Mouse (Mus musculus): ENCODE measurements around the gene Pdlim1. TPM values are rescaled to one million over a fixed set of nuclear protein-coding genes. Genes with fewer than 3 reads are reported as not detected.

Gene Pdlim1
- total RNA-seq, 1 experiment from 2014 or later = 37.4 TPM

DNA sequence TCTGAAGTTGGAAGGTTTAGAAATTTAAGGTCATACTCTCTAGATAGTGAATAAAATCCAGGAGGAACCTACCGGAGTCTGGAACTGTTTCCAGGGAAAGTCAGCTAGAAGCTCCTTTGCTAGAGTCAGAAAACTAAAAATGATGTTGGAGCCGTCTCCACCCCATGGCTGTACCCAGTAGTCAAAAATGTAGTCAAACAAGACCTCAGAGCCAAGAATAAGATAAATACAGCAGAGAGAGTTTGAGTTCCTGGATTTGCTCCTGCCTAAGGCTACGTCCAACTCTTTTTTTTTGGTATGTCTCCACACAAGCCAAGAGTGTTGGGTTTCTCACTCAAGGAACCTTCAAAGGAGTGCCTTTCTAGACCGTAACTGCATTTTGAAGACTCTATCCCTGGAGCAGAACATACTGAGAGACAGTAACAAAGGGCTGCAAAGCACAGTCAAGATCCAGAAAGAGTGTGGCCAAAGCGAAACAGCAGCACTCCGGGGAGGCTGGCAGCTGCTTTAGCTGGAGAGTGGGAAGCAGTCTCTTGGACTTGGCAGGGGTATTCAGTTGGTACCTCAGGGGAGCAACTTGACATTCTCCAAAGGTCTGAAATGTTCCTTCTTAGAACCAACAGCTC lies 18.6 kb upstream of the Pdlim1 start:
- ATAC-seq (ENCODE audit: extremely low read depth, insufficient number of reproducible peaks, low FRiP score, poor library complexity, severe bottlenecking) = no peak

DNA sequence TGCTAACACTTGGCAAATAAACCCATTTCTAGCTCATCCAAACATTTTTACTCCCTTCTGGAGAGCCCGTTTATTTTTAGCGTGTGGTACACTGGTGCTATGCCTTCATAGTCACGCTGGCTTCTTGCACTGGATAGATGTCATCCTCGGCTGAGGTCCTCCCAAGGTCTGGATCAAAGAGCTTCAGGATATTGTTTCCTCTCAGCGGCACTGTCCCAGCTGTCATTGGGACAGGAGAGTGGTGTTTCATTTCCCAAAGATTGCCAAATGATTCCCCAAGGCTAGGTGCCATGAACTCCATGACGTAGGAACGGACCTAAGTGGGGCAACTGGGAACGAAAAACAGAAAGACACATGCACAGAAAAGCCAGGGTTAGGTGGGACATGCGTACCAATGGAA lies 16.8 kb upstream of the Pdlim1 start:
- ATAC-seq (ENCODE audit: extremely low read depth, insufficient number of reproducible peaks, low FRiP score, poor library complexity, severe bottlenecking) = no peak

DNA sequence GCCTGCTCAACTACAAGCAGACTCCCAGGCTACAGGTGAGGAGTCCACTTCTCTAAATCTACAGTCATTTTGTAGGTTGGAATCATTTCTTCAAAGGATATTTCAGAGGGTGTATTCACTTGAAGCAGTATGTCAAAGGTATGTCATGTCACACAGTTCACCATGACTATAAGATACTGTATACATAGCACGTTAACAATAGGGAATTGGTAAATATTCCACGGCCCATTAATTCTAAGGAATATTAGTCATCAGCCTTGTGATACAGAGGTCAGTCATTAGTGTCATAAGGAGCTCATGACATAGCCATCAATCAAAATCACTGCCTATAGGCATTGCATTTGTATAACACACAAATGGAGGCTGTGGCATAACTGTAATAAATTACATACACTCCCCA lies 13.1 kb upstream of the Pdlim1 start:
- no peak for ATAC-seq (ENCODE audit: extremely low read depth, insufficient number of reproducible peaks, low FRiP score, poor library complexity, severe bottlenecking)

GRCm38 (mm10) chr19:40283415-40283814 lies 11.8 kb upstream of the Pdlim1 start:
- ATAC-seq (ENCODE audit: extremely low read depth, insufficient number of reproducible peaks, low FRiP score, poor library complexity, severe bottlenecking) = no peak

DNA sequence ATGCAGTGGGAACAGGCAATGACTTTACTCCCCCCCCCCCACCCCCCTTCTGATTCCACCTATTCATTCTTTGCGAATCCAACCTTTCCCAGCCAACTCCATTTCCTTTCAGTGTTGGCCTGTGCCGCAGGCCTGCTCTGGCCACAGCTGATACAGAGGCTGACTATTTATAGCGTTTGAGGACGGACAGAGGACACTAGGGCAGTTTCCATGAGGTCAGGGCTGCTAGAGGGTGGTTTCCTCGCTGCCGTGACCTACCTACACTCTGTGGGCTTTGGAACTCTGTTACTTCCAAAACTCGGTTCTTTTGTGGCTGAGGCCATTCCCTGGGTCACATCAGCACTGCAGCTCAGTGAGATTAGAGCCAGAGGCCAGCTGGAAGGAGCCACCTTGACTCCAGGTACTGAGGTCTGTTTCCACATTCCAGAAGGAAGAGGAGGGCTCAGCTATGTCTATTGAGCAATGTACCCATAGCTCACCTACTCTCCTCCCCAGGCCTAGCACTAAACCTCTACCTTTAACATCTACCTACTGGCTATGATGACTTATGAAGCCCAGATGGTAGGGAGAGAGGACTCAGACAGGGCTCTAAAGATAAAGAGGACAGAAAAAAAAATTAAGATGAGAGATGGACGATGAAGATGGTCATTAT lies 6.9 kb upstream of the Pdlim1 start:
- no peak for ATAC-seq (ENCODE audit: extremely low read depth, insufficient number of reproducible peaks, low FRiP score, poor library complexity, severe bottlenecking)

DNA sequence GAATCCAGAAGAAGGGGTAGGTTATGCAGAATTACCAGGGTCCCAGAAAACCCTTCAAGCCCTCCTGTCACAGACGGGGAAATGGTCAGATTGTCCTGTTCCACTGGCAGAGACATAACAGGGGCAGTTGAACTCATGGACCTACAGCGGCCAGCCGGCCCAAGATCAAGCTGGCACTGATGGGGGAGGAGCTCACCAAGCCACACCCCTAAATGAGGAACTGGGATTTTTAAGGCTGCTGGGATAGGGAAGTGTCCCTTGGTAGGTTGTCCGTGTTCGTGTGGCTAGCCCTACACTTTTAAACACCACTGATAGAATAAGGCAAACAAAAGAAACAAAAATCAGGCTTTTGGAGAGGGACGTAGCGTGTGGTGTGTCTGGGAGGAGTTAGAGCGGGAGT lies 5.9 kb upstream of the Pdlim1 start:
- no peak for ATAC-seq (ENCODE audit: extremely low read depth, insufficient number of reproducible peaks, low FRiP score, poor library complexity, severe bottlenecking)

DNA sequence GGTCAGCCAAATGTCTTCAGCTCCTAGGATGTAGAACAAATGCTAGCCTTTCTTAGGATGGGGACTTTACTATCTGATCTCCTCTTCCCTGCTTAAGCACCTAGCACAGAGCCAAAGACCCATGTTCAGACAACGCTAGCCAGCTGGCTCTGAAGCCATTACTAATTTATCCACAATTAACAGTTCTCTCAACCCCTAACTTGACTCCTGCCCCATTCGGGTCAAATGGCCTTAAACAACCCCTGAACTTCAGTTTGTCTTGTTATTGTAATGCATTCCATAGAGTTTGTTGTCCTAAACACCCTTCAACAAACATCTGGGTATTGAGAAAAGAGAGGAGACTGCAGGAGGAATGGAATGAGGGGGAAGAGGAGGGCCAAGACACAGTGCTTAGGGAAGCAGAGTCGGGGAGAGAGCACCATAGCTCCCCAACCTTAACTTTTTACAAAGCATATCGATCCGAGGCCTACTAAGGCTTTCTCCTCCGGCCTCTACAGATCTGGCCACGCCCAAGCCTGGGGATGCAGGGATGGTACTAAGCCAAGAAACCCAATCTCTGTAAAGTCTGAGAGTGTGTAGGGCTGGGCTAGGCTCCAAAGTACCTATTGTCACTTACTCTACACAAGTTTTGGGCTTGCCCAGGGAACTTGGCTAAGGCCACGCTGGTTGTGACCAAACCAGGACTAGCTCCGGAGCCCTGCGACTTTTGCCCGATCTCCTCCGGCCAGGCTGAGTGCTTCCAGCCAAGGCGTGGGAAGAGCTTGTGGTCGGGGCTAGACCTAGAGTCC lies 4.0 kb upstream of the Pdlim1 start:
- no peak for ATAC-seq (ENCODE audit: extremely low read depth, insufficient number of reproducible peaks, low FRiP score, poor library complexity, severe bottlenecking)

DNA sequence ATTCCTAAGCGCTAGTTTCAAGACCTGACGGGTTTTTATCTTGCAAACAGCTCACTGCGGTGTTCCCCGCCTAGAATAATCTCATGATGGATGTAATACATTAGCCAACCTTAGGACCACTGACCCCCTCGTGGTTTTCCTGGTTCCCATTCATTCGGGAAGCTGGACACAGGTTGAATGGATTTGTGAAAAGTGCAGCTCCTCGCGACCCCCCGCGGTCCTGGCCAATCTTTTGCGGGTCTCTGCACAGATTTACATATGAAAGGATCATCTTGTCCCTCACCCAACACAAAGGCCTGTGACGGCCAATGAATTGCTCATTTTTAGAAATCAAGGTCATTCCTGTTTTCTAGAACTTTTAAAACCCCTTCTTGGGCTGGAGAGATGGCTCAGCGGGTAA lies 1.0 kb upstream of the Pdlim1 start:
- no peak for ATAC-seq (ENCODE audit: extremely low read depth, insufficient number of reproducible peaks, low FRiP score, poor library complexity, severe bottlenecking)

DNA sequence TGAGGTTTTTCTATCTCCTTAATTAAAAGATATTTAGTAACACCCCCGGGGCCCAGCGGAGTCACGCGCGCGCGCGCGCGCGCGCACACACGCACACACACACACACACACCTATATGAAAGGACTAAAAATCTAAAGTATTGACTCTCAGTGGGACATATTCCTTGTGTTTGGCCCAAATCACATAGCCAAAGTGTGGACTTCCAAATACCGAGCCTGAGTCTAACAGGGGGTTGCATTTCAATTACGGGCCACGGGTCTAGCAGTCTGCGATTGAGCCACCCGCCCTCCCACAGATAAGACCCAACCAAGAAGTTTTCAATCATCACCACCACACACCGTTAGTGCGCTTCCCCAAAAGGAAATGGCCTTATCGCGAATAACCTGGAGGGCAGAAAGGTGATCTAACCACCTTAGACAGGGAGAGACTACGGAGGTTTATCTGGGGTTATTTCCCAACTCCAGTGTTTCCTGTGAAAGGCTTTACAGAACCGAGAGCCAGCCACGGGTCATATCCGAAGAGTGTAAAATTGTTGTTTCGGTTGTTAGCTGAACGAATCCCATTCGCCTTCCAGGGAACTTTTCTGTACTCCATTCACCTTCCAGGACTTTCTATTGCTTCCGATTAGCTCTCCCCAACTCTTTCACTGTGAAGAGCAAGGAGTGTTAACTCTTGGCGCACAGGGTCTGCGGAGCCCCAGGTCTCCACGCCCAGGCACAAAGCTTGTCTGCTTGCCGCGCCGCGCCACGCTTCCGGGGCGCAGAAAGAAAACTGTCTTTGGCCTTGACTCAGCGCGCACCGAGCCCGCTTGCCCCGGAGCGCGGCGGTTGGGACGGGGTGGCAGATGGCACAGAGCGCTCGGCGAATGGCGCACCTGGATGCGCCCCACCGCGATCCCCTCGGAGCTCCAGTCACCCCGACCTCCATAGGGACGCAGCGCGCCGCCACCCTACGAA lies 1.0 kb downstream of the Pdlim1 start:
- ATAC-seq (ENCODE audit: extremely low read depth, insufficient number of reproducible peaks, low FRiP score, poor library complexity, severe bottlenecking) = no peak

DNA sequence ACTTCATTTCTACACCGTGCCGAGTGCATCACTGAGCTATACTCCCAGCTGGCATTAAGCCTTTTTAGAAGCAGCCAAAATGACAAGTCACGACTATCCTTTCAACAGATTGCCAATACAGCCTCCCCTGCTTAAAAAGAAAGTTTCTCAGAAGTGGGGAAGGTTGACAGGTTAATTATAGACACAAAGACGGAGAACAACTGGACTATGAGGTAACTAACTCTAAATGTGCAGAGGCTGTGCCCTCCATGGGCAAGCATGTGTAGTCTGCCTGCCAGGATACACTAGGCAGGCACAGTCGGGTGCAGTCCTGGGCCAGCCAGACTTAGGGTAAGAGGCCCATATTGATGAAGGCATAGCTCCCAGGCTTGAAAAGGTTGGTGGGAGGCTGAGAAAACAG lies 2.1 kb downstream of the Pdlim1 start:
- no peak for ATAC-seq (ENCODE audit: extremely low read depth, insufficient number of reproducible peaks, low FRiP score, poor library complexity, severe bottlenecking)

GRCm38 (mm10) chr19:40268493-40268892 lies 3.1 kb downstream of the Pdlim1 start:
- no peak for ATAC-seq (ENCODE audit: extremely low read depth, insufficient number of reproducible peaks, low FRiP score, poor library complexity, severe bottlenecking)

GRCm38 (mm10) chr19:40267380-40267779 lies 4.3 kb downstream of the Pdlim1 start:
- ATAC-seq (ENCODE audit: extremely low read depth, insufficient number of reproducible peaks, low FRiP score, poor library complexity, severe bottlenecking) = peak; percentile 85

DNA sequence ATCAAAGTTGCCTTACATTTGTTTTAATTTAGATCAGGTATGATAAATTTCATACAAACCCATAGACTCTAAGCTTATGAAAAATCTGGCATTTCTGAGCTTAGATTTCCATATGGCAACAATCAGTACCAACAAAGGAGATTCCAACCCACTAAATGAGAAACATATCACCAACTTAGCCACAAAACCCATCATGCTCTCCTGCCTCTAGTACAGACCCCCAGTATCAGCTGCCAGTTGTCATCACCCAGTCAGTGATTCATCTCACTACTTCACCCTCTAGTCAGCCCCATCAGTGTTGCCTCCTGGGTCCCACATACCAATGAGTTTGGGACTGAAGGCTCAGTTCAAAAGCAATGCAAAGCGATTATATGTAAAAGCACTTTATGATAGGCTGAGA lies 12.2 kb downstream of the Pdlim1 start:
- ATAC-seq (ENCODE audit: extremely low read depth, insufficient number of reproducible peaks, low FRiP score, poor library complexity, severe bottlenecking) = no peak

GRCm38 (mm10) chr19:40257396-40257795 lies 14.2 kb downstream of the Pdlim1 start:
- peak; percentile 89 for ATAC-seq (ENCODE audit: extremely low read depth, insufficient number of reproducible peaks, low FRiP score, poor library complexity, severe bottlenecking)

DNA sequence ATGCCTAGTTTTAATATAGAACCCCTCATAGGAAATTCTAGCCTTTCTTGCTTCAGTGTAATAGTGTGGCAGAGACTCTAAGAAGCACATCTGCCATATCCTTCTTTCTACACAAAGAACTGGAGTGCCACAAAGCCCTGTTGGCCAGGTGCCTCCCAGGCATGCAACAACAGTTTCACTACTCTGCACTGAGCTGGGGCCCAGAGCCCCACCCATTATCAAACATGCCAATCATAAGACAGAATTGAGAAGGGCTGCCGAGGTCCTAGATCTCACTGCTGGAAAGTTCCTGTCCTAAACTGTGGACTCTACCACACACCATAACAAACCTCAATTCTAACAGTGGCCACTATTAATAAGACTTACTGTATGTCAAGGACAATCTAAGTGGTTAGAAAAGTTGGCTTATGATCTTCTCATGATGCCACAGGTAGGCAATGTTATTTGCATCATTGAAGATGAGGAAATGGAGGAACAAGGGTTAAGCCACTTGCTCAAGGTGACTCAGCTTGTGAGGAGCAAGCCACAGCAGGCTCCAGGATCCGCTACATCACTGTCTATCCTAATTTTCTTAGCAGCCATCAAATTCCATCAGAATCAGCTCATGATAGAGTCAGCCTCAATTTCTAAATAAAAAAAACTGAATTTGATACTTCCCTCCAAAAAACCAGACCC lies 15.1 kb downstream of the Pdlim1 start:
- no peak for ATAC-seq (ENCODE audit: extremely low read depth, insufficient number of reproducible peaks, low FRiP score, poor library complexity, severe bottlenecking)

GRCm38 (mm10) chr19:40255561-40255960 lies 16.1 kb downstream of the Pdlim1 start:
- ATAC-seq (ENCODE audit: extremely low read depth, insufficient number of reproducible peaks, low FRiP score, poor library complexity, severe bottlenecking) = no peak

DNA sequence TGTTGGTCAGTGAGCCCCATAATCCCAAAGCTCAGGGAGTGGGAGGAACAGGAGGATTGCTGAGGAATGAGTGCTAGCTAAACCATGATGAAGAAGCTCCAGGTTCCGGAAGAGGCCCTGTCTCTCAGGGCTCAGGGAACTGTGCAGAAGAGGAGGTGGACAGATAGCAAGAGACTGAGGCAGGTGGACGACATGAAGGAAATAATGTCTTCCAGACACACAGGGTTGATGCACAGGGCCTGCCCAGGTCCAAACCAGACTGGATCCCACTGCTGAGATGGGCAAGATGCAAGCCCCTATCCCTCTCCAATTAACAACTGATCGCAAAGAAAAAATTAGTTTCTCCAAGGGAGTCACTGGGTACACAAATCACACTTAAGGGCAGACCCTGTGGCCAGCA lies 16.9 kb downstream of the Pdlim1 start:
- ATAC-seq (ENCODE audit: extremely low read depth, insufficient number of reproducible peaks, low FRiP score, poor library complexity, severe bottlenecking) = no peak

- no peak for ATAC-seq (ENCODE audit: extremely low read depth, insufficient number of reproducible peaks, low FRiP score, poor library complexity, severe bottlenecking)
These were observed 17.9 kb downstream of the Pdlim1 start for GRCm38 (mm10) chr19:40253768-40254167.

- no peak for ATAC-seq (ENCODE audit: extremely low read depth, insufficient number of reproducible peaks, low FRiP score, poor library complexity, severe bottlenecking)
These were observed 20.5 kb downstream of the Pdlim1 start for GRCm38 (mm10) chr19:40251115-40251514.
